Mouse (Mus musculus) retina, embryonic 14.5 days (tissue): Measurements from ENCODE around the gene Ssh1.

Experiments used
- DNase-seq: peaks from one replicate; pipeline ENCODE4 v3.0.0-alpha.2; 2015; ENCODE audit warnings: low spot score

The Ssh1 gene

DNA sequence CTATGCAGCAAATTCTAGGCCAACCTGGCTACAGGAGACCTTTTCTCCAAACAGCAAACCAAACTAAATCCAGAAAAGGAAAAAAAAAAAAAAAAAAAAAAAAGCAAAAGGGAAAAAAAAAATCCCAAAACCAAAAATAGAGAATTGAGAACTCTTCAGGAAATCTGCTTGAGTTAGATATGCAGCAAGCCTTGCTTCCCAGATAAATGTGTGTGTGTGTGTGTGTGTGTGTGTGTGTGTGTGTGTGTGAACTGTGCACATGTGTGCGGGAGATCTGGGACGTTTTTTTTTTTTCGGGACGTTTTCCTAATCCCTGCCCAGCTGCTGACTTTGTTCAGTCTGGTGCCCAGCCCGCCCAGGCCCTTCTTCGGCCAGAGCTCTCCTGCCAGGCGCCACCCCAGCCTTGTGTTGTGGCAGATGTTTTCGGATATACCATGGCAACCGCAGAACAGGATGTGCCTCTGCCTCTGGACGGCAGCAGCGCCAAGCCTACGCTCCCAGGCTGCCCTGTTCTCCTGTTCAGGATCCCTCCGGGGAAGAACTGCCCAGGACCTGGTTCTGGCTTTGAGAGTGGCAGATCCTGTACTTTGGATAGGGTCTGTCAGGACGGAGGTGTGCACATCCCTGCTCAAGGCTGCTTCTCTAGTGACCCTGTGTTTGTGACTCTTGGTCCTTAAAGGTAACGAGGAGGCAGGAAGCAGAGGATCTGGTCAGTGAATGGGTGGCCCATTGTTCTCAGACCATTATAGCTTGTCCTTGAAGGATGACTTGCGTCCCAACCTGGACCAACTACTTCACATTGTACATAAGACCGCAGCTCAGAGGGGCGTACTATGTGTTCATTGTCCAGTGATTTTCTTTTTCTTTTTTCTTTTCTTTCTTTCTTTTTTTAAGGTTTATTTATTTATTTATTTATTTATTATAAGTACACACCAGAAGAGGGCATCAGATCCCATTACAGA is 62.8 kb downstream of the Ssh1 start:
- no peak for DNase-seq

DNA sequence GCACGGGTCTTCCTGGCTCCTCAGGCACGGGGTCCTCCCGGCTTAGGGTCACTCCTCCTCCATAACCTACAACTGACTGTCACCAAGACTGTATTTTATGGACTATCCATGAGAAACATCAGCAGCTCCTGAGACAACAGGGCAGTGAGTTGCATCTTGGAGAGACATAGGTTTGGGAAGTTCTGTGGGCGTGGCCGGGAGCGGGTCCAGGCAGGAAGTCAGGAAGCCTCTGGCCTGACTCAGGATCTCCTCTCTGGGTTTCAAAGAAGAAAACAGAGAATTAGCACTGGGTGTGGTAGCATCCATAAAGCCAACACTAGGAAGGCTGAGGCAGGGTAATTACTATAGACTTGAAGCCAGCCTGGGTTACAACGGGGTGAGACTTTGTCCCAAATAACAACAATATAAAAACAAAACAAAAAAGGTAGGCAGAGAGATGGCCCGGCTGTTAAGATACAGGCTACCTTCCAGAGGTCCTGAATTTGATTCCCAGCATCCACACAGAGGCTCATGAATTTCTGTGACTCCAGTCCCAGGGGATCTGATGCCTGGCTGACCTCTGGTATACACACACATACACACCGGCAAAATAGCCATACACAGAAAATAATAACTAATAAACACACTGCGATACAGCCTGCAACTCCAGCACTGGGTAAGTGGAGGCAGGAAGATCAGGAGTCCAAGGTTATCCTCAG is 63.6 kb downstream of the Ssh1 start:
- DNase-seq: no peak

DNA sequence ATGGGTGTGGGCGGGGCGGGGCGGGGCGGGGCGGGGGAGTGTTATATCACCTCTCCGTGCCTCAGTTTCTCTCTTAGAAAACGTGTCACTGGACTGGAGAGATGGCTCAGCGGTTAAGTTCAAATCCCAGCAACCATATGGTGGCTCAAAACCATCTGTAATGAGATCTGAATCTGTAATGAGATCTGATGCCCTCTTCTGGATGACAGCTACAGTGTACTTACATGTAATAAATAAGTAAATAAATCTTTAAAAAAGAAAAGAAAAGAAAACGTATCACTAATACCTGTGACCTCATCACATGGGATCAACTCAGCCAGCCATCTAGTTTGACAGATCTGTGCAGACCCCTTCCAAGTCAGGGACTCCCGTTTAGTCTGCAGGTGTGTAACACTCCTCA is 64.2 kb downstream of the Ssh1 start:
- DNase-seq: no peak

DNA sequence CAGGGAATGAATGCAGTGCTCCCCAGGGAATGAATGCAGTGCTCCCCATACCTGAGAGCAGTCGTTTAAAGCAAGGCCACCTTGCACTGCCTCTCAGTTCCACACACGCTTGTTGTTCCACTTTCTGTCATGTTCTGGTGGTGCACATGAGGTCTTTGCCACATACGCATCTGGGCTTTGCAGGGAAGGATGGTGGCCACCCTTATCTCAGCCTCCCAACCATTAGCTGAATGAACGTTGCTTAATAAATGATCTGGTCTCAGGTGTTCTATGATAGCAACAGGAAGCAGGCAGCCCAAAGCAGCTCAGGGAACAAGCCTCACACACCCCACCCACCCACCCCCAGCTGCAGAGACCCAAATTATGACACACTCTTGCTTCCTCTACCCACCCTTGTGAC is 69.1 kb downstream of the Ssh1 start:
- DNase-seq: no peak

DNA sequence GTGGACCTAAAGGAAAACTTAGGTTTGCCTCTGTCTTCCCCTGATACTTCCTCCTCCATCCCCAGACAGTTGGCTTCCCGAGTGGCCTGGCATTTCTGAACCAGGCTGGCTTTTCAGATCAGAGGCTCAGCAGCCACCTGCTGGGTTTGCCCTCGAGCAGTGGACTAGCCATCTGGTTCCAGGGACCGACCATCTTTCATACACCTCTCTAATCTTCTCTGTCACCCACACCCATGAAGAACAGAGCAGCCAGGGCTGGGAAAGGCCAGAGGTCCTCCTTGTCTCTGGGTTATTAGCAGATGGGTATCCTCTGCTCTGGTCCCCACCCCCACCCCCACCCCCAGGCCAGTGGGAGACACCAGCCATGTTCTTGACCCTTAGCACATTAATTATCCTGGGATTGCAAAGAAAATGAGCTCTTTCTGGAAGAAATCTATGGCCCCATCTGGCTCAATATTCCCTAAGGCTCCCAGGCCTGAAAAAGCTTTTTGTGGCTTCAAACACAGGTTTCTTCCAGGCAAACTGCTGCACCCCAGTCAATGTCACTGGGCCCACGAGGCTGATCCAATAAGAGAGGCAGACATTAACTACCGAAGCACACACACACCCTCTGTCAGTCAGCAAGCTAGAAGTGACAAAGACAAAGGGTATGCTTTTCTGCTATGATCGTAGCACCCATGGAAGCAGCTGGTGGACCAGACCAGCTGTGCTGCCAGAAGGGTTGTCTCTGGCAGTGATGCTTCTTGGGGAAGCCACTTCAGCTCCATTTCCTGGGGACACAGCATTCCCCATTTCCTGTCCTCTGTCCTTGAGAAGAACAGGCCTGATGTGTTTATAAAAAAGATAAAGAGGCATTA is 72.2 kb downstream of the Ssh1 start:
- peak; percentile 64 for DNase-seq

DNA sequence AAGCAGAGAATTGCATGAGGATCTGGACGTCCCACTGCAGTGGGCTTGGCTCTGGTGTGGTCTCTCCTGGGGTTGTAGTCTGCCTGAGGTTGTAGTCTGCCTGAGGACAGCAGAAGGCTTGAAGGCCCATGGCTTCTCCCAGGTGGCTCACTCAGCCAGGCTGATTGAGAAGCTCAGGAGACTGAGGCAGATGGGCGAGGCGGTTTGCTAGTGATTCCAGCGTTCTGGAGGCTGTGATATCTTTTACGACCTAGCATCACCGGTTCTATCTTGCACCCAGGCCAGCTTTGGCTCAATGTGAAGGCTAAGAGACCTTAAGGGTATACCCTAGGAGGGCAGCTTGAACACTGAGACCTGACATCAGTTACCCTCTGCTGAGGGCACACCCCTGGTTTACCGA is 74.6 kb downstream of the Ssh1 start:
- no peak for DNase-seq

DNA sequence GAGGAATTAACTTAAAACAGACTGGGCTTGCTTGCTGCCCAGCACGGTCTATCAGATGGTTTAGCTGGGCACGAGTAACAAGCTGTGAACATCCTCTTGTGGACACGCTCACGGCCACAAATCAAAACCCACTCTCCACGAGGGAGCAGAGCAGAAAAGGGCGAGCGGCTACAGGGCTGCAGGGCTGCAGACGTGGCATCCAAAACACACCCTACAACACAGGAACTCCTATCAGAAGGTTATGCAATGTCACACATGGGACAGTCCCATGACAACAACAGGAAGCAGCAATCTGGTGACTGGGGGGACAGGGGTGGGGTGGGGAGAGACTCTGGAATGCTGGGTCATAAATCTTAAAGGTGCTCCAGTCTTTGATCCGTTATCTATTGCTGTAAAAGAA is 75.0 kb downstream of the Ssh1 start:
- DNase-seq: no peak

DNA sequence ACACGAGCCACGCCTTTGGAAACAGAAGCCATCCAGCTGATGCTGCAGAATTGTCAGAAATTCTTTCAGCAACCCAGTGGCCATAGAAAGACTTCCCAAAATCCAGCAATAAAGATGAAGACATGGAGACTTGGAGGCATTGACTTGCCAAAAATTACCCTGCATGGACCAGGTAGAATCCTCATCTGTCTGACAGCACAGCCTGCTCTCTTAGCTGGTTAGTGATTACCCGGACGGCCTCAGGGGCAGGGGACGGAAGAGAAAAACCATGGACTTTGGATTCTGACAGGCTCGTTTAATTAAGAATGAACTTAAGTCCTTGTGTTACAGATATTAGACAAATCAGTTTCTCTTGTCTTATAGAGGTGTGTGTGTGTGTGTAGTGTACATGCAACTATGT is 83.0 kb downstream of the Ssh1 start:
- no peak for DNase-seq

DNA sequence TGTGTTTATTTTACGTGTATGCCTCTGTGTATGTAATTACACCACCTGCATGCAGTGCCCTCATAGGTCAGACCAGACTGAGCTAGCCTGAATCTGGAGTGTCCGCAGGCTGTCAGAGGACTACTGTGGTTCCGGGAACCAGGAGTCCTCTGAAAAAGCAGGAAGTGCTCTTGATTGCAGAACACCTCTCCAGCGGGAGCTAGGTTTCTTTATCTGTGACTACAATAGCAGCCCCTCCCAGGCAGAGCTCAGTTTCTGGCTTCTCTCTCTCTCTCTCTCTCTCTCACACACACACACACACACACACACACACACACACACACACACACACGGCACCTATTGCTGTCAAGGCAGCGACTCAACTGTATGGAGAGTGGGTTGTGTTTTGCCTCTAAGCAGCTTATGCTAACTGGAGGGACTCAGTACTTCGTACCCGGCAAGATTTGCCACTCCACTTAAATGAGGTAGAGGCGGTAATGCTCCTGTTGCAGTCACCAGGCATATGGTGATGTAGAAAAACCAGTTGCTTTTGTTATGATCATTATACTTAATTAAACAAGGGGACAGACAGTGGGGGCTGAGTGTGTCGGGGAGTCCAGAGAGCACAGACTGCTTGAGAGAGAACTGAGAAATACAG is 83.5 kb downstream of the Ssh1 start:
- no peak for DNase-seq

DNA sequence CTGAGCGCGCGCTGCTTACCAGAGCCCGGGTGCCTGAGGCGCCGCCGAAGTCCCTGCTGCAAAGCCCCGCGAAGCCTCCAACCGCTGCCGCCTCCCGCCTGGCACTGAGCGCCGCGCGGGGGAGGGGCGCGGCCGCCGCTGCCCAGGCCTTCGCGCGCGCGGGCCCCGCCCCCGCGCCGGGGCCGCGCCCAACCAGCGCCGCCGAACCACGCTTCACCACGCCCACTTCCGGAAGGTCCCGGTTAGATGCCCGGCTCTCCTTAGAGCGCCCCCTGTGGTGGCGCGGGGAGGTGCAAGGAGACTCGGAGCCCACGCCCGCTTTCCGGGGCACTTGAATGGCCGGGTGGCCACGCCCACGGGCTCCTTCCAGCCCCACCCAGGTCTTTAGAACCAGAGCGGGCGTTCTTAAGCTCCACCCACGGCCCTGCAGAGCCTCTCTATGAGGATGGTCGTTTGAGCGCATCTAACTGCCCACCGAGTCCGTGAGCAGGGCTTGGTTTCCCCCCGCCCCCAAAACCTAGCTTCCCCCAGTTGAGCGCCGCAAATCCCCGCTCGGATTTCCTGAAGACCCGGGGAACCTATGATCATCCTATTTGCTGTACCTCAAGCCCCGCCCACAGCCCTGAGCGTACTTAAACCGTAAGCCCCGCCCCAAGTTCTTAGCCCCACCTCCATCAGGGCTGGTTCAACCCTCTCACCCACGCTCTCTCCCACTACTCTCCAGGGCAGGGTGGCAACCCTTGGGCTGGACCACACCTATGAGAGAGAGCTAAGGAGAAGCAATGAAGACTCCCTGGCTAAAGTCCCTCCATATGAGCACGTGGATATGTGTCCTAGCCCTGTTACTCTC is 84.9 kb downstream of the Ssh1 start, which contains the start of gene Coro1c:
Gene Coro1c, minus strand, starts transcription at position 167 of the 850 bp plus-strand sequence.
- DNase-seq: peak; percentile 99

DNA sequence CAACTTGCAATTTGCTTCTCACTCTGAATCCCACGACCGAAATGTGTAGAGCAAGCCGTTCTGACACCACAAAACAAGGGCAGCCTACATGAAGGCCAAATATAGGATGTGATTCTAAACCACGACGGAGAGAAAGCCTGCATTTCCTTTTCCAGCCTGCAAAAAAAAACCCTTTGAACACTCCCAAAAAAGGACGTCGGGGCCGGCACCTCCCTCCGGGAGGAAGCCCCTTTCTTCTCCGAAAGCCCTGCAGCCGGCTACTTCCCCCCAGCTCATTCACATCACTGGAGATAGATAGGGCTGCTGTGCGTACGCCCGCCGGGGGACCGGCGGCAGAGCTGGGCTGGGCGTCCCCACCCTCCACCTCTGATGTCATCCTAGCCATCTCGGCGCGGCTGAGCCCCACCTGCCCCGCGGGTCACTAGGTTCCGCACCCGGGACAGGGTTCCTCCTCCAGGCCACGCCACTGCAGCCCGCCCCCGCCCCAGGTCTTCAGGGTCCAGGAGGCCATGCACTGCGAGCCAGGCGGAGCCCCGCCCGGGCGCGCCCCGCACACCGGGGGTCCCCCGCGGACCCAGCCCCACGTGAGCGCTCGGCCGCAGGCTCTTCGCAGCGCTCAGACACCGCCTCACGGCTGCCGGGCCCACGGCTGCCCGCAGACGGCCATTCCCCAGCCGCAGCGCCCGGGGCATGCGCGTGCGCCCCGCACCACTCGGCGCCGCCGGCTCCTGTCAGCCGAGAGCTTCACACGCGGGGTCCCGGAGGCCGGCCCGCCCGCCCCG is 85.7 kb downstream of the Ssh1 start:
- DNase-seq: peak; percentile 66

DNA sequence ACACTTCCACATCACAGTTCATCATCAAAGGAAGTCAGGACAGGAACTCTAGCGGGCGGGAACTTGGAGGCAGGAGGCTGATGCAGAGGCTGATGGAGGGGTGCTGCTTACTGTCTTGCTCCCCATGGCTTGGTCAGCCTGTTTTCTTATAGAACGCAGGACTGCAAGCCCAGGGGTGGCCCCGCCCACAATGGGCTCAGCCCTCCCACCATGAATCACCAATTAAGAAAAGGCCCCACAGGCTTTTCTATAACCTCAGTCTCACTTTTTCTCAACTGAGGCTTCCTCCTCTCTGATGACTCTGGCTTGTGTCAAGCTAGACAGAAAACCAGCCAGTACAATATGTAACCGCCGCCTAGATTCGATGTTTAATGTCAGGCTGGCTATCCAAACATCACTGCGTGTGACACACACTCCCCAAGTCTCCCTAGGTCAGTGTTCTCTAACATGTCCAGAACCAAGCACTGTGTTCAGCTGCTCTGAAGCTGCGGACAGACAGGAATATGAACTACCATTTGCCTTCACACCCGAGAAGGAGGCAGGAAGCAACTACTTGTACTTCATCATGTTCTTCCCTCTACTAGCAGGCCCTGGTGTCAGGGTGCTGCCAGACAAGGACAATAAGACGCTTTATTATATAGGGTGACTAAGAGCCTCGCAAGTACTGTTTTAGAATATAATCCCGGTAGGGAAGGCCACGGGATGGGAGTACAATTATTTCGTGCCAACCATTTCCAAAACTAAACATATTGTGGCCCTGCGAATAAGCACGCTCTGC is 86.5 kb downstream of the Ssh1 start:
- peak; percentile 39 for DNase-seq

DNA sequence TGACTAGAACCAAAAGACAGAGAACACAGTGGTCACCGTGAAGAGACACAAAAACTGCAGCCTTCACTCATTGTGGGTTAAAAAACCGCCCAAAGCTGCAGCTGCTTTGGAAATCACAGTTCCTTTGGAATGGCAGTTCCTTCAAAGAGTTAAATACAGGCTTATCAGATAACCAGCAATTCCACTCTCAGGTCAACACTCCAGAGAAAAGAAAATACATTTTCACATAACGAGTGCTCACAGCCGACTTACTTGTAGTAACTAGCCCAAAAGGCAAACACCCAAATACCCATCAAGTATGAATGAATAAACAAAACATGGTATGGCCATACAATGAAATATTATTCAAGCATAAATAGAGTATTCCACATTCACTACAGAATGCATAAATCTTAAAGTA is 88.7 kb downstream of the Ssh1 start:
- no peak for DNase-seq

DNA sequence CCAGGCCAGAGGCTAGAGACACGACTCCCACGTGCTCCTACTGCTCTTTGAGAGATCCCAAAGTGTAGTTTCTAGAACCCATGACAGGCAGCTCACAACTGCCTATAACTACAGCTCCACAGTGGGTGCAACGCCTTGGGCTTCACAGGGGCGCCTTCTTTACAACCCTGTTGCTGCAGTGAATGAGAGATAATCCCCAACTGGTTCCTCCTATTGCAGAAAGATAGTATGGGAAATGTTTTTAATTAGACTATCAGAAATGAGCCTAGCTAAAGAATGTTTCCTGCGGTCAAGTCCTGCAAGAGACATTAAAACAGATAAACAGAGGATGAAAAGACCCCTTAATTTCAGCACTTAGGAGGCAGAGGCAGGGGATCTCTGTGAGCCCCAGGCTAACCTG is 90.7 kb downstream of the Ssh1 start:
- no peak for DNase-seq

DNA sequence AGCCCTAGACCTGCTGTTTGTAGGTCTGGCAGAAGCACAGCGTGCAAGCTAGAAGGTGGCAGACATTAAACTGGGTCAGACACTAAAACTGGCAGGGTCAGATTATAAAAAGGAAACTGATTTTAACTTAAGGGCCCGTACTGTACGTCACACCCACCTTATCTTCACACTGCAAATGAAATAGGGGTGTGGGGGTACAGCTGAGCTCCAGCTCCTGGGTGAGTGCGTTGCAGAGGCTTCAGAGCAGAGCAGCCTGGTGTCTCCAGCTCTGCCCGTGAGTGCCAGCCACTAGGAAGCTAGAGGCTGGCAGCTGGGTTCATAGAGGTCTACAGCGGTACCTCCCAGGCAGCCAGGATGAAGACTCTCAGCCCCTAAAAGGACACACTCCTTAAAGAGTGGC is 91.7 kb downstream of the Ssh1 start:
- DNase-seq: no peak

DNA sequence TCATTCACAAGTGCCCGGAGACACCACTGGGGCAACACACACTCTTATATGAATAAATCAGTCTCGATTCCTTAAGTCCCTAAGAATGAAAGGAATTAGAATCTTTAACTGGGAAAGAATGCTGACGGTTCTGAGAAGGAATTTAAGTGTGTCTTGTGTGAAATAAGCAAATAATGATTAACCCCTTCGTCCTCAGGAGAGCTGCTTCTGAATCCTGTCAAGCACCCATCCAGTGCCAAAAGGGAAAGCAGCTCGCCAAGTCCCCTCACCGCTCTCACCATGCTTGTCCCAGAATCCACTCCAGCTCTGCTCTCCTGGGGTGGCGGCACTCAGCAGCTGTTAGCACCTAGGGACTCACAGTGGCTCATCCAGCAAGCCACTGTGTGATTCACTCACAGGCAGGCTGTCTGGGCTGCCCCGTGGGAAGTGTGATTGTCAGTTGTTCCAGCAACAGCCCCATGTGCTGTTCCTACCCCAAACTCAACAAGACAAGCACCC is 92.6 kb downstream of the Ssh1 start:
- DNase-seq: no peak

DNA sequence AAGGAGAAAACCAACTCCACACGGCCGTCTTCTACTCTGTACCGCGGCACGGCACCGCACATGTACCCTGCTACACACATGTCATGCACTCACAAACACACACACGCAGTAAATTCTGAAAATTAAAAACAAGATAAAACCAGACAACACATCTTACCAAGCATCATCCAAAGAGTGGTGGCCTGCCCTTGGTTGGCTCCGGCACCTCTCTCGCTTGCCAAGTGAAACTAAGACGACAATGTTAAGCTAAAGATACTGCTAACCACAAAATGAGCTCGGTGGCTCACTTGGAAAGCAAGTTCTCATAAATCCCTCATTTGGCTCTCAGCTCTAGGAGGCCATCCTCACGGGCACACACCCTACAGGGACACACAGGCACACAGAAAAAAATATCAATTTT is 94.2 kb downstream of the Ssh1 start:
- DNase-seq: no peak

DNA sequence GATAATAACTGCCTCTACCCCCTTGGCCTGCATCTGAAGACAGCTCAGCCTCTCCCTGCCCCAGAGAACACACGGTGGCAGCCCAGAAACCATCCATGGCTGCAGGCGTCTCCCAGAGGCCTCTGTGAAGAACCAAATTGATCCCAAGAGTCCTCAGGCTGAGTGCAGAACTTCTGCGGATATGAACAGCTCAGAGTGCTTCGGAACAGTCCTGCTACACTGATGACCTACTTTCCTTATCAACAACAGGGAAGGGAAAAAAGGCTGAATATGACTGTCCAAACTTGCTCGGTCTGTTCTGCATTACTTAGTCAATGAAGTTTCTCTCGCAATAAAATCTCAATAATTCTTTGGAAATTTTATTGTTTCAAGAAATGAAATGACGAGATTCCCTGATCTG is 101.7 kb downstream of the Ssh1 start:
- no peak for DNase-seq

DNA sequence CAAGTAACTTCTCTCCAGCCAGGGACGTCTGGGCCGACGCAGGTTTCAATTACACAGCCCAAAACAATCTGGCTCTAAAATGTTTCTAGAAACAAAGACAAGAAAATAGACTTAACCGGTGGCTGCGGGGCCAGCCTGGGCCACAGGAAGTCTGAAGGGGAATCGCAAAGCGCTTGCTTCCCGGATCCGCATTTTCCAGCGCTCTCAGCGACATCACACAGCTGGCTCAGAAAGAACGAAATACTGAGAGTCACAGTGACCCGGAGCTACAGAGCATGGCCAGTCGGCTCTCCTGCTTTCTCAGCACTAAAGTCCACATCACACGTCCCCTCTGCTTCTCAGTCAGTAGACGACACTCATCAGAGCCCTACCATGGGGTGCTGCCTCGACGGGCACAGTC is 102.8 kb downstream of the Ssh1 start:
- DNase-seq: no peak
